Mouse (Mus musculus) C2C12 (cell line): Measurements from ENCODE around the gene Rpl10a. TPM values are rescaled to one million over a fixed set of nuclear protein-coding genes. Genes with fewer than 3 reads are reported as not detected.

Experiments used
- H3K27me3 ChIP-seq: one replicate; pipeline ENCODE4 v1.6.1; 2011; ENCODE audit not compliant: control insufficient read depth, insufficient read depth, insufficient read length
- H3K36me3 ChIP-seq: one replicate; pipeline ENCODE4 v1.6.1; 2011; ENCODE audit not compliant: control insufficient read depth, insufficient read depth
- H3K4me3 ChIP-seq: one replicate; pipeline ENCODE4 v1.5.1; 2011; ENCODE audit warnings: mild to moderate bottlenecking, control low read depth; ENCODE audit not compliant: poor library complexity, insufficient read depth, severe bottlenecking
- H3K79me2 ChIP-seq: one replicate; pipeline ENCODE4 v1.6.1; 2011; ENCODE audit not compliant: control insufficient read depth, insufficient read depth
- H3K79me3 ChIP-seq: one replicate; pipeline ENCODE4 v1.6.1; 2011; ENCODE audit warnings: low read depth, control low read depth
- H3ac ChIP-seq: one replicate; pipeline ENCODE3; 2011; ENCODE audit warnings: low read depth; ENCODE audit not compliant: control insufficient read depth, insufficient read length
- CEBPB ChIP-seq: IDR thresholded peaks from one replicate; pipeline ENCODE4 v1.6.1; 2011; ENCODE audit warnings: low read depth, mild to moderate bottlenecking, control low read depth, moderate library complexity
- CTCF ChIP-seq: IDR thresholded peaks from one replicate; pipeline ENCODE4 v1.5.1; 2011; ENCODE audit not compliant: control insufficient read depth, insufficient read depth, insufficient read length
- FOSL1 ChIP-seq: IDR thresholded peaks from one replicate; pipeline ENCODE4 v1.8.0; 2011; ENCODE audit warnings: mild to moderate bottlenecking, low read length; ENCODE audit not compliant: poor library complexity, insufficient read depth, severe bottlenecking
- MAX ChIP-seq: IDR thresholded peaks from one replicate; pipeline ENCODE4 v1.6.1; 2011; ENCODE audit warnings: mild to moderate bottlenecking, control low read depth
- MYOD1 ChIP-seq: IDR thresholded peaks from one replicate; pipeline ENCODE4 v1.6.1; 2011; ENCODE audit warnings: low read depth; ENCODE audit not compliant: control insufficient read depth, insufficient read length
- MYOG ChIP-seq: IDR thresholded peaks from one replicate; pipeline ENCODE4 v1.6.1; 2011; ENCODE audit not compliant: control insufficient read depth, insufficient read length; ENCODE audit errors: extremely low read depth
- USF1 ChIP-seq: IDR thresholded peaks from one replicate; pipeline ENCODE4 v1.6.1; 2011; ENCODE audit warnings: low read depth, mild to moderate bottlenecking, control low read depth, moderate library complexity
- polyA plus RNA-seq: library from polyadenylated mRNA; unstranded; fragments of >200 nt; fragmentation: generic; extraction: Trizol; gene quantifications from one replicate; pipeline ENCODE4 v1.2.1, GENCODE M21; 2012; ENCODE audit warnings: missing spikeins

The Rpl10a gene
- polyA plus RNA-seq, 1 experiment, result 3,499 TPM

DNA sequence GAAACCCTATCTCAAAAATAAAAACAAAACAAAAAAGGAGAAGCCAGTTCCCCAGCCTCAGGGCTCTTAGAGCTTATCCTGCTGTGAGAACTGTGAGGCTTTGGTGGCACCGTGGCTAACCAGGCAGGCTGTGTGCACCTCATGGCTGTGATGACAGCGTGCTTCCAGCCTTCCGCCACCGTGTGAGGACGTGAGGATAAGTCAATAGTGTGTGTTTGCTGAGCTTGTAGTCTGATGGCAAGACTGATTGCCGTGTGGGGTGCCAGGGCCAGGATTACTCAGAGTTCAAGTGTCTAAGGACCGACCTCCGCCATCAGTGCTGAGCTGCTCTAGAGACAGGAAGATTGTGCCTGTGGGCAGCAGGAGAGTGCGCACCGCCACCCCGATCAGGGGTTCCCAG is 37.6 kb upstream of the Rpl10a start:
- Histone ChIP-seq H3K36me3 (peaks cover 7% of the 10 kb centered on the region), H3ac (no peak overlapping the region)
- TF ChIP-seq FOSL1 (no peak), CTCF (no peak), USF1 (no peak), MAX (no peak), MYOG (no peak), MYOD1 (no peak), CEBPB (no peak)

GRCm38 (mm10) chr17:28291346-28291745 is 36.9 kb upstream of the Rpl10a start:
- no peak overlapping the region for H3K4me3 ChIP-seq
- H3ac ChIP-seq, result no peak overlapping the region
- H3K79me3 ChIP-seq, result no peaks in the 10 kb centered on the region
- H3K36me3 ChIP-seq, result peaks cover 7% of the 10 kb centered on the region
- H3K79me2 ChIP-seq, result no peaks in the 10 kb centered on the region
- no peaks in the 10 kb centered on the region for H3K27me3 ChIP-seq
- no peak for TF ChIP-seq MAX
- no peak for TF ChIP-seq FOSL1
- TF ChIP-seq MYOG, result no peak
- no peak for TF ChIP-seq MYOD1
- TF ChIP-seq CTCF, result no peak
- no peak for TF ChIP-seq USF1
- TF ChIP-seq CEBPB, result no peak

More for the DNA sequence above, 37.6 kb upstream of the Rpl10a start:
- Histone ChIP-seq H3K79me3 (no peaks in the 10 kb centered on the region), H3K4me3 (no peak overlapping the region), H3K79me2 (no peaks in the 10 kb centered on the region), H3K27me3 (no peaks in the 10 kb centered on the region)

DNA sequence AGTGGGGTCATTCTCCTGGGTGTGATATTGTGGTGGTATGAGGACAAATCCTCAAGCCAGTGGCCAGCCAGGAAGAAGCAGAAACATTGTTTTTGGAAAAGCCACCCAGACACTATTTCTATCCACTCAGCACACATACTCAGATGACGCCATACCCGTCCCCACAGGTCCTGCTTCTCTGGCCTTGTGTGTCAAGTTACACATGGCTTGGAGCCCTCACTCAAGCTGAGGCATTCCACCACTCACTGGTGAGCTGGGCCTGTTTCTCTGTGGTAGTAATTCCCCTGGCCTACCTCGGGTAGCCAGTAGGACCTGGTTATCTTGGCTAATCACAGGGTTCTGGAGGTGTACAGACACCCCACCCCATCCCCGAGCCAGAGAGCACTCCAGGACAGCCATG is 34.6 kb upstream of the Rpl10a start:
- Histone ChIP-seq H3ac (no peak overlapping the region), H3K36me3 (peaks cover 13% of the 10 kb centered on the region)
- TF ChIP-seq USF1 (no peak), CEBPB (no peak), MYOG (no peak), FOSL1 (no peak), CTCF (no peak), MYOD1 (no peak), MAX (no peak)

GRCm38 (mm10) chr17:28294449-28295333 is 33.6 kb upstream of the Rpl10a start:
- Histone ChIP-seq H3K79me2 (no peaks in the 10 kb centered on the region), H3K36me3 (peaks cover 13% of the 10 kb centered on the region)

More for the DNA sequence above, 34.6 kb upstream of the Rpl10a start:
- H3K27me3 ChIP-seq, result no peaks in the 10 kb centered on the region
- H3K79me2 ChIP-seq, result no peaks in the 10 kb centered on the region
- no peaks in the 10 kb centered on the region for H3K79me3 ChIP-seq
- H3K4me3 ChIP-seq, result no peak overlapping the region

DNA sequence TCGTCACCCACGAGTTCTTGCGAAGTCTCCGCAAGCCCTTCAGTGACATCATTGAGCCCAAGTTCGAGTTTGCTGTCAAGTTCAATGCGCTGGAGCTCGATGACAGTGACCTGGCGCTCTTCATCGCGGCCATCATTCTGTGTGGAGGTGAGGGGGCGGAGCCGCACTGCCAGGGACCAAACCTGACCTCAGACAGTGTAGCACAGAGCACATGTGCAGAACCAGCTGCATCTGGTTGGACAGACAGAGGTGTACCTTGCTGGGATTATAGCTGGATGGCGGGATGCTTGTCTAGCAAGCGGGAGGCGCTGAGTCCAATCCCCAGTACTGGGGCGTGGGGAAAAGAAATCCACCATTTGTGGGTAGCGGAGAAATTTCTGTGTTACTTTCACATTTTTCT is 29.4 kb upstream of the Rpl10a start:
- no peak overlapping the region for H3ac ChIP-seq
- no peak for TF ChIP-seq MYOG
- TF ChIP-seq MYOD1, result no peak
- TF ChIP-seq CTCF, result no peak
- no peak for TF ChIP-seq USF1
- no peak for TF ChIP-seq CEBPB
- TF ChIP-seq MAX, result no peak
- no peak for TF ChIP-seq FOSL1
- H3K4me3 ChIP-seq, result no peak overlapping the region
- H3K27me3 ChIP-seq, result no peaks in the 10 kb centered on the region
- no peaks in the 10 kb centered on the region for H3K79me3 ChIP-seq
- H3K36me3 ChIP-seq, result peaks cover 10% of the 10 kb centered on the region
- H3K79me2 ChIP-seq, result no peaks in the 10 kb centered on the region

More at GRCm38 (mm10) chr17:28294449-28295333, 33.6 kb upstream of the Rpl10a start:
- Histone ChIP-seq H3K79me3 (no peaks in the 10 kb centered on the region), H3K4me3 (no peak overlapping the region), H3K27me3 (no peaks in the 10 kb centered on the region), H3ac (no peak overlapping the region)
- TF ChIP-seq MYOG (no peak), USF1 (no peak), FOSL1 (no peak), MYOD1 (no peak), CTCF (no peak), MAX (no peak), CEBPB (no peak)
